Mouse (Mus musculus) brain, embryonic 14.5 days (tissue): ENCODE measurements at regions not wholly inside any gene's neighbourhood (a gene's known extent, or its start where the extent isn't known, plus 50 kb on each side); places are given as distances from the start of the nearest gene placed in this dataset.

ENCODE experiments used
- CTCF ChIP-seq: fragments of 200-500 bp; IDR thresholded peaks from 2 replicates; pipeline ENCODE4 v1.5.1; 2012; ENCODE audit warnings: inconsistent platforms, mild to moderate bottlenecking, moderate library complexity, borderline replicate concordance; ENCODE audit not compliant: insufficient read depth, insufficient read length; ENCODE audit errors: extremely low read depth
- POLR2A ChIP-seq: fragments of 200-500 bp; IDR thresholded peaks from 2 replicates; pipeline ENCODE4 v1.6.1; 2012; ENCODE audit warnings: mild to moderate bottlenecking, inconsistent platforms, borderline replicate concordance; ENCODE audit not compliant: poor library complexity, insufficient read depth, insufficient read length, severe bottlenecking; ENCODE audit errors: extremely low read depth

GRCm38 (mm10) chr4:23862437-23862836 lies 633.8 kb upstream of the Mms22l start:
- no peak for TF ChIP-seq CTCF
- TF ChIP-seq POLR2A = no peak
